Mouse (Mus musculus) heart, postnatal 0 days (tissue): ENCODE results near the gene Bpi.

Experiments
- CTCF ChIP-seq: IDR thresholded peaks from 2 replicates; pipeline ENCODE4 v1.5.1; 2016; ENCODE audit warnings: antibody characterized with exemption, control low read depth, low read depth
- EP300 ChIP-seq: IDR thresholded peaks from 2 replicates; pipeline ENCODE4 v1.6.1; 2016; ENCODE audit warnings: antibody characterized with exemption, low read depth

DNA sequence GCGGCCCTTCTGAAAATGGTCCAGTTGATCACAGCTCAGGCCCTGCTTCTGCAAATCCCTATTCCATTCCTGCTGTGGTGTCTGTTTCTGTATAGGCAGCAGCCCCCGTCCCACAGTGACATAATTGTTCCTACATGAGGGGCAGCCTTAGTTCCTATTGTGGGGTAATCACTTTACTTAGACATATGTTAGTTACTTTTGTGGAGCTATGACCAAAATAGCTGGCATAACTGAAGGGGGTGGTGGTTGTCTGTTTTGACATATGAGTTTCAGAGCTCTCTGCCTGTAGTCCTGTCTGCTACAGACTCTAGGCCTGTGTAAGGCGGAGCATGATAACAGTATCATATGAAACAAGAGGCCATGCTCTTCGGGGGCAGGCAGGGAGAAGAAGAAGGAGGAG lies 7.3 kb upstream of the Bpi start:
- no peak for TF ChIP-seq CTCF
- no peak for TF ChIP-seq EP300
